Mouse (Mus musculus): ENCODE measurements around the gene Tmem161a. TPM values are rescaled to one million over a fixed set of nuclear protein-coding genes. Genes with fewer than 3 reads are reported as not detected.

Gene Tmem161a
- 22.7 and 26.0 TPM in 2 replicates for polyA plus RNA-seq (2021; fragmentation: Nextera tagmentation)
- long read RNA-seq, experiment 1, transcript Tmem161a-214 (11 exons, 2,080 nt), result minor isoform, 10 of 148 reads
- long read RNA-seq, experiment 1, transcript Tmem161a-201 (12 exons, 3,018 nt), result major isoform, 67 of 148 reads
- long read RNA-seq, experiment 1, partial matches to known transcripts, result 24 of 148 reads
- long read RNA-seq, experiment 1, other reads (novel, unspliced or antisense), result 45 of 148 reads
- long read RNA-seq, experiment 2, transcript Tmem161a-201 (12 exons, 3,018 nt), result major isoform, 7 of 24 reads
- long read RNA-seq, experiment 2, partial matches to known transcripts, result 6 of 24 reads
- long read RNA-seq, experiment 2, other reads (novel, unspliced or antisense), result 8 of 24 reads

GRCm38 (mm10) chr8:70172043-70172681, at the start of gene Tmem161a:
TSS of gene Tmem161a (plus strand) at chr8:70172356.

GRCm38 (mm10) chr8:70131166-70131883, 40.8 kb upstream of the Tmem161a start, which contains the start of gene Nr2c2ap:
TSS of gene Nr2c2ap (plus strand) at chr8:70131333.

GRCm38 (mm10) chr8:70139026-70139857, 32.9 kb upstream of the Tmem161a start, which contains the start of the genes Rfxank, Borcs8 and Mef2b:
TSS of gene Rfxank (minus strand) at chr8:70139154.
TSS of gene Borcs8 (plus strand) at chr8:70139499.
TSS of gene Mef2b (plus strand) at chr8:70139711.

GRCm38 (mm10) chr8:70212112-70213055, 40.2 kb downstream of the Tmem161a start, which contains the start of gene Slc25a42:
TSS of gene Slc25a42 (minus strand) at chr8:70212305.

Other genes with a start within 250 kb of the Tmem161a start
- 6.8 and 8.7 TPM in 2 replicates for gene Gatad2a, start 176.0 kb upstream of the Tmem161a start, polyA plus RNA-seq (2021; fragmentation: Nextera tagmentation)
- 24.8 and 37.2 TPM in 2 replicates for gene Mau2, start 129.6 kb upstream of the Tmem161a start, polyA plus RNA-seq (2021; fragmentation: Nextera tagmentation)
- 27.5 and 30.4 TPM in 2 replicates for gene Sugp1, start 129.5 kb upstream of the Tmem161a start, polyA plus RNA-seq (2021; fragmentation: Nextera tagmentation)
- gene Tm6sf2, start 99.4 kb upstream of the Tmem161a start, polyA plus RNA-seq (2021; fragmentation: Nextera tagmentation), result 0.18 TPM in 2 replicates
- 54.9 and 60.9 TPM in 2 replicates for gene Hapln4, start 88.9 kb upstream of the Tmem161a start, polyA plus RNA-seq (2021; fragmentation: Nextera tagmentation)
- 109 and 132 TPM in 2 replicates for gene Ncan, start 51.5 kb upstream of the Tmem161a start, polyA plus RNA-seq (2021; fragmentation: Nextera tagmentation)
- 34.7 and 36.6 TPM in 2 replicates for gene Nr2c2ap, start 41.0 kb upstream of the Tmem161a start, polyA plus RNA-seq (2021; fragmentation: Nextera tagmentation)
- 12.7 and 15.3 TPM in 2 replicates for gene Rfxank, start 33.2 kb upstream of the Tmem161a start, polyA plus RNA-seq (2021; fragmentation: Nextera tagmentation)
- gene Borcs8, start 32.9 kb upstream of the Tmem161a start, polyA plus RNA-seq (2021; fragmentation: Nextera tagmentation), result 121 and 136 TPM in 2 replicates
- 0.36 and 0.38 TPM in 2 replicates for gene Mef2b, start 32.6 kb upstream of the Tmem161a start, polyA plus RNA-seq (2021; fragmentation: Nextera tagmentation)
- gene Slc25a42, start 39.9 kb downstream of the Tmem161a start, polyA plus RNA-seq (2021; fragmentation: Nextera tagmentation), result 9.4 and 11.1 TPM in 2 replicates
- gene Sugp2, start 61.9 kb downstream of the Tmem161a start, polyA plus RNA-seq (2021; fragmentation: Nextera tagmentation), result 29.7 and 30.6 TPM in 2 replicates
- 36.5 and 40.3 TPM in 2 replicates for gene Armc6, start 62.1 kb downstream of the Tmem161a start, polyA plus RNA-seq (2021; fragmentation: Nextera tagmentation)
- 2.0 and 6.7 TPM in 2 replicates for gene Homer3, start 110.5 kb downstream of the Tmem161a start, polyA plus RNA-seq (2021; fragmentation: Nextera tagmentation)
- gene Ddx49, start 130.1 kb downstream of the Tmem161a start, polyA plus RNA-seq (2021; fragmentation: Nextera tagmentation), result 21.0 and 26.7 TPM in 2 replicates
- 306 and 417 TPM in 2 replicates for gene Cope, start 130.2 kb downstream of the Tmem161a start, polyA plus RNA-seq (2021; fragmentation: Nextera tagmentation)
- 86.2 and 92.0 TPM in 2 replicates for gene Cers1, start 143.4 kb downstream of the Tmem161a start, polyA plus RNA-seq (2021; fragmentation: Nextera tagmentation)
- 8.7 and 22.3 TPM in 2 replicates for gene Gdf1, start 157.5 kb downstream of the Tmem161a start, polyA plus RNA-seq (2021; fragmentation: Nextera tagmentation)
- 4.3 and 7.7 TPM in 2 replicates for gene Upf1, start 180.9 kb downstream of the Tmem161a start, polyA plus RNA-seq (2021; fragmentation: Nextera tagmentation)
- 0.23 and 0.41 TPM in 2 replicates for gene Comp, start 201.2 kb downstream of the Tmem161a start, polyA plus RNA-seq (2021; fragmentation: Nextera tagmentation)

All from left cerebral cortex, adult 6 months (tissue).